Mouse (Mus musculus): ENCODE results near the gene Popdc2.

DNA sequence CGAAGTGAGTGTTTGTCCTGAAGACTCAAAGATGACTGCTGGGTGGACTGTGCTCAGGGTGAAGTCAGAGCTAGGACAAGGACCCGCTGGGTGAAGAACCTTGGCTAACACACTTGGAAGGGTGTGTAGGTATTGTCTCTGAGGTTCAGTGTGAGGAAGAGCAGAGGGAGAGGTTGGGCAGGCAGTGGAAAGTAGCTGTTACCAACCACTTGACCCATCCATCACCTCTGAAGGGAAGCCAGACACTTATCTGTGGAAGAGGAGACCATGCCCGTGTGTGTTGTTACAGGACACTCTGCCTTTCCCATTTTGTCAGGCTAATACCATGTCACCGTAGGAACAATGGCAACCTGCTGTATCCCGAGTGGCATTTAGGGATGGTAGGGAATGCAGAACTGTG lies 44.3 kb downstream of the Popdc2 start:
- no peak for TF ChIP-seq POLR2A (IDR thresholded peaks at IDR 0.05; ENCODE audit: low read depth, low read length)
- TF ChIP-seq CTCF (IDR thresholded peaks at IDR 0.05; ENCODE audit: extremely low read depth, insufficient read length, insufficient replicate concordance, low read depth, low read length), result no peak
